Mouse (Mus musculus) layer of hippocampus, postnatal 36 days (tissue): ENCODE measurements around the gene Ccdc71. TPM values are rescaled to one million over a fixed set of nuclear protein-coding genes. Genes with fewer than 3 reads are reported as not detected.

Experiments used
- DNase-seq, 2 experiments: peaks; one replicate each; pipeline ENCODE4 v3.0.0; 2022
- total RNA-seq, 2 experiments: library from RNA; stranded (reverse); gene quantifications; 2 replicates each; pipeline ENCODE4 v1.2.3; 2021

Ccdc71 gene
- total RNA-seq, result 10 to 100 TPM; 32.0 to 37.2 TPM

GRCm38 (mm10) chr9:108460319-108461178 is at the start of gene Ccdc71:
Ccdc71 (plus strand) TSS chr9:108460527.
- peak; percentile 84 to 85 for DNase-seq

- peak; percentile 45 to 56 for DNase-seq
Measured at GRCm38 (mm10) chr9:108411381-108411942, 48.9 kb upstream of the Ccdc71 start.

- no peak for DNase-seq
Measured at GRCm38 (mm10) chr9:108412221-108412620, 48.1 kb upstream of the Ccdc71 start.

- no peak for DNase-seq
Measured at GRCm38 (mm10) chr9:108428384-108428783, 31.9 kb upstream of the Ccdc71 start, which contains the start of gene Ccdc36. Ccdc36 (minus strand) TSS chr9:108428484.

- no peak for DNase-seq
Measured at GRCm38 (mm10) chr9:108431431-108432067, 28.8 kb upstream of the Ccdc71 start.

GRCm38 (mm10) chr9:108436182-108436581 is 24.1 kb upstream of the Ccdc71 start, which contains the start of gene BC048562:
BC048562 (plus strand) TSS chr9:108436482.
- no peak for DNase-seq

- no peak for DNase-seq
Measured at GRCm38 (mm10) chr9:108439176-108439575, 21.2 kb upstream of the Ccdc71 start.

- DNase-seq, result no peak
Measured at GRCm38 (mm10) chr9:108440485-108440884, 19.8 kb upstream of the Ccdc71 start.

- peak; percentile 59 to 68 for DNase-seq
Measured at GRCm38 (mm10) chr9:108441236-108441919, 18.9 kb upstream of the Ccdc71 start.

- DNase-seq, result no peak
Measured at GRCm38 (mm10) chr9:108445125-108445524, 15.2 kb upstream of the Ccdc71 start.

GRCm38 (mm10) chr9:108449860-108450259 is 10.5 kb upstream of the Ccdc71 start:
- no peak for DNase-seq

GRCm38 (mm10) chr9:108450292-108451169 is 9.8 kb upstream of the Ccdc71 start:
- no peak for DNase-seq

- DNase-seq, result no peak
Measured at GRCm38 (mm10) chr9:108451170-108451493, 9.2 kb upstream of the Ccdc71 start.

- no peak for DNase-seq
Measured at GRCm38 (mm10) chr9:108451519-108452160, 8.7 kb upstream of the Ccdc71 start.

GRCm38 (mm10) chr9:108452291-108452906 is 7.9 kb upstream of the Ccdc71 start:
- DNase-seq, result peak; percentile 83 to 85

- no peak for DNase-seq
Measured at GRCm38 (mm10) chr9:108452911-108453310, 7.4 kb upstream of the Ccdc71 start.

- DNase-seq, result no peak
Measured at GRCm38 (mm10) chr9:108453458-108453857, 6.9 kb upstream of the Ccdc71 start.

GRCm38 (mm10) chr9:108454429-108454828 is 5.9 kb upstream of the Ccdc71 start:
- DNase-seq, result no peak

- no peak for DNase-seq
Measured at GRCm38 (mm10) chr9:108455747-108456571, 4.4 kb upstream of the Ccdc71 start.

- DNase-seq, result no peak
Measured at GRCm38 (mm10) chr9:108456953-108457352, 3.4 kb upstream of the Ccdc71 start.
